In genomic region chr1:88268070-88268469, GRCm38 (mm10) we compare ENCODE assay signal across 29 mouse cellular contexts. TPM values are rescaled to one million over a fixed set of nuclear protein-coding genes. Genes with fewer than 3 reads are reported as not detected.
DNase-seq lines count a peak whose midpoint lies in the region; ATAC-seq and TF ChIP-seq lines count a peak whose summit lies in the region.
"Had no signal": no experiment of that assay in that cellular context is flagged by ENCODE, and none has a peak within 500 bp of the region (broad histone marks: within the 10 kb centered on the region; RNA-seq: fewer than 3 reads in every experiment).

No protein-coding gene starts in this region.

- H3K36me3 ChIP-seq in lung, postnatal 0 days (ENCODE audit: insufficient read depth, low read length), result peaks cover 70% of the 10 kb centered on the region
- peaks cover 88% of the 10 kb centered on the region for H3K36me3 ChIP-seq in kidney, embryonic 16.5 days (ENCODE audit: insufficient read depth, low read length)

- no peak for TF ChIP-seq EP300 in lung, postnatal 0 days (IDR thresholded peaks at IDR 0.05)

- H3K4me2 ChIP-seq in lung, postnatal 0 days (replicated peaks; ENCODE audit: low read depth, low read length), result no peak overlapping the region
- no peak overlapping the region for H3K4me2 ChIP-seq in kidney, embryonic 16.5 days (replicated peaks; ENCODE audit: low read depth, low read length)
- H3K4me2 ChIP-seq: forebrain, embryonic 13.5 days; heart, embryonic 12.5 days; heart, embryonic 15.5 days; hindbrain, embryonic 14.5 days had no signal

- WGBS in lung, postnatal 0 days, result 84% methylated on average over 6 of the region's 6 CpGs
- WGBS in kidney, embryonic 16.5 days, result 88% methylated on average over 6 of the region's 6 CpGs

- ATAC-seq in lung, postnatal 0 days, result peak; percentile 3; the same call in 1 of the 2 replicates
- no peak for ATAC-seq in kidney, embryonic 16.5 days (ENCODE audit: low FRiP score, low TSS enrichment)
- ATAC-seq: Patski had no signal

- peak; percentile 49 for DNase-seq in adrenal gland, adult 2 months
- no peak for DNase-seq in adrenal gland, adult 18-20 months (ENCODE audit: low spot score in 2 of 2)
- DNase-seq in gastrocnemius, postnatal 10 days, result peak; percentile 15
- no peak for DNase-seq in gastrocnemius, postnatal 25 days
- DNase-seq in lung, postnatal 0 days (ENCODE audit: low spot score), result no peak
- no peak for DNase-seq in lung, postnatal 25 days (ENCODE audit: low spot score)
- DNase-seq: adrenal gland, postnatal 14 days; cerebellum, adult 18-20 months; cerebellum, adult 9-10 months; cerebellum, postnatal 14 days; gastrocnemius, postnatal 14 days; heart, adult 18-20 months; heart, postnatal 10 days; heart, postnatal 4 days had no signal

- H3K4me3 ChIP-seq in lung, postnatal 0 days (ENCODE audit: low read depth, low read length), result no peak overlapping the region
- H3K4me3 ChIP-seq in kidney, embryonic 16.5 days (ENCODE audit: low read length), result no peak overlapping the region
- H3K4me3 ChIP-seq: forebrain, embryonic 10.5 days; forebrain, embryonic 13.5 days; heart, embryonic 12.5 days; heart, embryonic 15.5 days had no signal

- H3K9ac ChIP-seq in lung, postnatal 0 days (replicated peaks; ENCODE audit: low read depth), result no peak overlapping the region
- H3K9ac ChIP-seq in kidney, embryonic 16.5 days (replicated peaks; ENCODE audit: low read length), result no peak overlapping the region
- H3K9ac ChIP-seq: forebrain, embryonic 13.5 days; heart, embryonic 12.5 days; heart, embryonic 15.5 days; hindbrain, embryonic 14.5 days had no signal

- TF ChIP-seq CTCF in lung, postnatal 0 days (IDR thresholded peaks at IDR 0.05), result no peak

- no peaks in the 10 kb centered on the region for H3K27me3 ChIP-seq in lung, postnatal 0 days (replicated peaks; ENCODE audit: insufficient read depth, low read length)
- H3K27me3 ChIP-seq in kidney, embryonic 16.5 days (ENCODE audit: insufficient read depth, low read length), result no peaks in the 10 kb centered on the region
- H3K27me3 ChIP-seq: forebrain, embryonic 13.5 days; heart, embryonic 12.5 days; heart, embryonic 15.5 days; Patski had no signal

- no peaks in the 10 kb centered on the region for H3K4me1 ChIP-seq in lung, postnatal 0 days (ENCODE audit: insufficient read depth, low read depth, low read length)
- H3K4me1 ChIP-seq in kidney, embryonic 16.5 days (ENCODE audit: insufficient read depth, low read length), result no peaks in the 10 kb centered on the region
- H3K4me1 ChIP-seq: forebrain, embryonic 10.5 days; forebrain, embryonic 13.5 days; heart, embryonic 15.5 days had no signal

- no peaks in the 10 kb centered on the region for H3K9me3 ChIP-seq in lung, postnatal 0 days (ENCODE audit: low read length)
- no peaks in the 10 kb centered on the region for H3K9me3 ChIP-seq in kidney, embryonic 16.5 days (ENCODE audit: low read length)
- H3K9me3 ChIP-seq: forebrain, embryonic 13.5 days; G1E; heart, embryonic 12.5 days; heart, embryonic 15.5 days had no signal

- no peak overlapping the region for H3K27ac ChIP-seq in lung, postnatal 0 days (ENCODE audit: low read length)
- H3K27ac ChIP-seq in kidney, embryonic 16.5 days (ENCODE audit: low read length), result no peak overlapping the region
- H3K27ac ChIP-seq: forebrain, embryonic 10.5 days; forebrain, embryonic 13.5 days; heart, embryonic 15.5 days; hindbrain, embryonic 14.5 days; hindbrain, postnatal 0 days had no signal

RNA-seq across cellular contexts. Expression of gene Hjurp, which starts 9.4 kb away (rescaled TPM):
- 10 to 100 TPM; 24.7 to 25.5 TPM for total RNA-seq in adrenal gland, adult 2 months (2021)
- polyA plus RNA-seq in adrenal gland, adult 2 months (2012; rRNA removed), result 13.6 and 17.5 TPM in 2 replicates
- total RNA-seq in adrenal gland, adult 18-20 months (2021), result 10 to 100 TPM; 21.7 to 27.4 TPM
- 10 to 100 TPM; 29.0 to 47.9 TPM for total RNA-seq in gastrocnemius, postnatal 10 days (2021)
- 1 to 10 TPM; 7.8 to 8.7 TPM for total RNA-seq in gastrocnemius, postnatal 25 days (2021)
- 21.9 and 26.0 TPM in 2 replicates for polyA plus RNA-seq in lung, postnatal 0 days (2015; fragmentation: Nextera tagmentation; extraction: Ambion mirVana)
- polyA plus RNA-seq in kidney, embryonic 16.5 days (2015; fragmentation: Nextera tagmentation; extraction: Ambion mirVana), result 168 and 187 TPM in 2 replicates

RNA-seq across cellular contexts. Expression of gene Trpm8, which starts 9.4 kb away (rescaled TPM):
- total RNA-seq in adrenal gland, adult 2 months (2021), result not detected
- polyA plus RNA-seq in adrenal gland, adult 2 months (2012; rRNA removed), result not detected in 2 replicates
- not detected for total RNA-seq in adrenal gland, adult 18-20 months (2021)
- total RNA-seq in gastrocnemius, postnatal 10 days (2021), result not detected
- total RNA-seq in gastrocnemius, postnatal 25 days (2021), result not detected
- 0.05 TPM in 1 of 2 replicates, not detected in the other for polyA plus RNA-seq in lung, postnatal 0 days (2015; fragmentation: Nextera tagmentation; extraction: Ambion mirVana)
- not detected in 2 replicates for polyA plus RNA-seq in kidney, embryonic 16.5 days (2015; fragmentation: Nextera tagmentation; extraction: Ambion mirVana)
- total RNA-seq: adrenal gland, postnatal 14 days; G1E; gastrocnemius, adult 18-20 months; gastrocnemius, postnatal 14 days; heart, adult 18-20 months; heart, postnatal 10 days; heart, postnatal 4 days had no signal
- polyA plus RNA-seq: embryonic facial prominence, embryonic 11.5 days; forebrain, embryonic 10.5 days; G1E; gonadal fat pad, adult 2 months; heart, embryonic 12.5 days; heart, embryonic 15.5 days; hindbrain, embryonic 11.5 days; inflammation-experienced regulatory T-cells, adult 6 months had no signal

RNA-seq across cellular contexts. Expression of gene Mroh2a, which starts 41.3 kb away (rescaled TPM):
- under 1 TPM in 1 of 2 experiments, not detected in 1; 0.10 TPM for total RNA-seq in adrenal gland, adult 2 months (2021)
- polyA plus RNA-seq in adrenal gland, adult 2 months (2012; rRNA removed), result 0.03 and 0.17 TPM in 2 replicates
- total RNA-seq in adrenal gland, adult 18-20 months (2021), result under 1 TPM; 0.33 to 0.51 TPM
- under 1 TPM in 1 of 2 experiments, not detected in 1; 0.34 TPM for total RNA-seq in gastrocnemius, postnatal 10 days (2021)
- total RNA-seq in gastrocnemius, postnatal 25 days (2021), result not detected
- 0.15 and 0.43 TPM in 2 replicates for polyA plus RNA-seq in lung, postnatal 0 days (2015; fragmentation: Nextera tagmentation; extraction: Ambion mirVana)
- polyA plus RNA-seq in kidney, embryonic 16.5 days (2015; fragmentation: Nextera tagmentation; extraction: Ambion mirVana), result 1.3 and 2.8 TPM in 2 replicates
- total RNA-seq: gastrocnemius, adult 18-20 months; gastrocnemius, postnatal 14 days; heart, adult 18-20 months had no signal
- polyA plus RNA-seq: G1E had no signal

RNA-seq across cellular contexts. Expression of gene Ugt1a1, which starts 56.3 kb away (rescaled TPM):
- 10 to 100 TPM in 1 of 2 experiments, not detected in 1; 53.5 TPM for total RNA-seq in adrenal gland, adult 2 months (2021)
- polyA plus RNA-seq in adrenal gland, adult 2 months (2012; rRNA removed), result 4.0 and 9.7 TPM in 2 replicates
- 10 to 100 TPM in 1 of 2 experiments, under 1 TPM in 1; 0.22 to 77.3 TPM for total RNA-seq in adrenal gland, adult 18-20 months (2021)
- total RNA-seq in gastrocnemius, postnatal 10 days (2021), result not detected
- under 1 TPM in 1 of 2 experiments, not detected in 1; 0.13 TPM for total RNA-seq in gastrocnemius, postnatal 25 days (2021)
- 0.21 and 0.26 TPM in 2 replicates for polyA plus RNA-seq in lung, postnatal 0 days (2015; fragmentation: Nextera tagmentation; extraction: Ambion mirVana)
- 2.4 TPM in 2 replicates for polyA plus RNA-seq in kidney, embryonic 16.5 days (2015; fragmentation: Nextera tagmentation; extraction: Ambion mirVana)
- total RNA-seq: heart, postnatal 10 days; heart, postnatal 4 days had no signal
- polyA plus RNA-seq: embryonic facial prominence, embryonic 11.5 days; forebrain, embryonic 13.5 days; forebrain, embryonic 16.5 days; G1E; heart, embryonic 15.5 days; hindbrain, embryonic 11.5 days; hindbrain, embryonic 14.5 days; inflammation-experienced regulatory T-cells, adult 6 months had no signal

Comparison
In these comparisons a context has a peak if more than half of its experiments do, and no peak if none do; other contexts are left out.
1. DNase-seq: peak in adrenal gland, adult 2 months (single experiment) and gastrocnemius, postnatal 10 days (single experiment); none in adrenal gland, adult 18-20 months (0 of 2), gastrocnemius, postnatal 25 days (single experiment), lung, postnatal 0 days (single experiment) and lung, postnatal 25 days (single experiment).